Mouse (Mus musculus): ENCODE data around the gene Elane. TPM values are rescaled to one million over a fixed set of nuclear protein-coding genes. Genes with fewer than 3 reads are reported as not detected.

Gene Elane
- polyA plus RNA-seq, 1 experiment from 2014 or later = not detected

Small RNAs within 50 kb of the gene (microRNA-seq; reads per million reads assigned to microRNA genes)
- 0.51 reads per million for gene Mir6910

Other genes starting within 250 kb of the Elane start
- gene Shc2, start 248.3 kb upstream of the Elane start, polyA plus RNA-seq (2014; fragmentation: Nextera tagmentation; extraction: Ambion mirVana) = 8.1 and 8.4 TPM in 2 replicates
- gene Odf3l2, start 240.5 kb upstream of the Elane start, polyA plus RNA-seq (2014; fragmentation: Nextera tagmentation; extraction: Ambion mirVana) = not detected in 2 replicates
- gene Madcam1, start 221.7 kb upstream of the Elane start, polyA plus RNA-seq (2014; fragmentation: Nextera tagmentation; extraction: Ambion mirVana) = 32.5 and 34.7 TPM in 2 replicates
- gene Tpgs1, start 216.9 kb upstream of the Elane start, polyA plus RNA-seq (2014; fragmentation: Nextera tagmentation; extraction: Ambion mirVana) = 80.1 and 81.2 TPM in 2 replicates
- gene Cdc34, start 204.1 kb upstream of the Elane start, polyA plus RNA-seq (2014; fragmentation: Nextera tagmentation; extraction: Ambion mirVana) = 129 and 145 TPM in 2 replicates
- 0.78 and 1.2 TPM in 2 replicates for gene Gzmm, start 197.2 kb upstream of the Elane start, polyA plus RNA-seq (2014; fragmentation: Nextera tagmentation; extraction: Ambion mirVana)
- gene Bsg, start 181.8 kb upstream of the Elane start, polyA plus RNA-seq (2014; fragmentation: Nextera tagmentation; extraction: Ambion mirVana) = 895 and 900 TPM in 2 replicates
- gene Hcn2, start 169.6 kb upstream of the Elane start, polyA plus RNA-seq (2014; fragmentation: Nextera tagmentation; extraction: Ambion mirVana) = 0.09 and 0.12 TPM in 2 replicates
- gene Polrmt, start 139.7 kb upstream of the Elane start, polyA plus RNA-seq (2014; fragmentation: Nextera tagmentation; extraction: Ambion mirVana) = 37.9 and 40.1 TPM in 2 replicates
- 0.26 and 0.42 TPM in 2 replicates for gene Fgf22, start 131.2 kb upstream of the Elane start, polyA plus RNA-seq (2014; fragmentation: Nextera tagmentation; extraction: Ambion mirVana)
- 80.3 and 90.3 TPM in 2 replicates for gene Rnf126, start 119.3 kb upstream of the Elane start, polyA plus RNA-seq (2014; fragmentation: Nextera tagmentation; extraction: Ambion mirVana)
- gene Fstl3, start 109.0 kb upstream of the Elane start, polyA plus RNA-seq (2014; fragmentation: Nextera tagmentation; extraction: Ambion mirVana) = 10.1 and 11.1 TPM in 2 replicates
- gene Prss57, start 95.3 kb upstream of the Elane start, polyA plus RNA-seq (2014; fragmentation: Nextera tagmentation; extraction: Ambion mirVana) = 0.45 TPM in 1 of 2 replicates, not detected in the other
- gene Palm, start 92.7 kb upstream of the Elane start, polyA plus RNA-seq (2014; fragmentation: Nextera tagmentation; extraction: Ambion mirVana) = 63.4 and 66.2 TPM in 2 replicates
- 78.3 and 87.9 TPM in 2 replicates for gene Misp, start 65.3 kb upstream of the Elane start, polyA plus RNA-seq (2014; fragmentation: Nextera tagmentation; extraction: Ambion mirVana)
- gene Ptbp1, start 31.8 kb upstream of the Elane start, polyA plus RNA-seq (2014; fragmentation: Nextera tagmentation; extraction: Ambion mirVana) = 286 and 291 TPM in 2 replicates
- 5.2 and 5.9 TPM in 2 replicates for gene Prtn3, start 11.8 kb upstream of the Elane start, polyA plus RNA-seq (2014; fragmentation: Nextera tagmentation; extraction: Ambion mirVana)
- 38.8 and 46.4 TPM in 2 replicates for gene Plppr3, start 11.6 kb upstream of the Elane start, polyA plus RNA-seq (2014; fragmentation: Nextera tagmentation; extraction: Ambion mirVana)
- gene Cfd, start 4.6 kb downstream of the Elane start, polyA plus RNA-seq (2014; fragmentation: Nextera tagmentation; extraction: Ambion mirVana) = not detected in 2 replicates
- 42.0 and 46.3 TPM in 2 replicates for gene Med16, start 22.7 kb downstream of the Elane start, polyA plus RNA-seq (2014; fragmentation: Nextera tagmentation; extraction: Ambion mirVana)
- gene Gm26602, start 24.6 kb downstream of the Elane start, polyA plus RNA-seq (2014; fragmentation: Nextera tagmentation; extraction: Ambion mirVana) = not detected in 2 replicates
- gene Kiss1r, start 30.7 kb downstream of the Elane start, polyA plus RNA-seq (2014; fragmentation: Nextera tagmentation; extraction: Ambion mirVana) = 0.46 and 0.51 TPM in 2 replicates
- 122 and 126 TPM in 2 replicates for gene R3hdm4, start 35.0 kb downstream of the Elane start, polyA plus RNA-seq (2014; fragmentation: Nextera tagmentation; extraction: Ambion mirVana)
- gene Arid3a, start 40.8 kb downstream of the Elane start, polyA plus RNA-seq (2014; fragmentation: Nextera tagmentation; extraction: Ambion mirVana) = 12.7 and 14.4 TPM in 2 replicates
- gene Wdr18, start 73.9 kb downstream of the Elane start, polyA plus RNA-seq (2014; fragmentation: Nextera tagmentation; extraction: Ambion mirVana) = 126 and 134 TPM in 2 replicates
- gene Grin3b, start 84.5 kb downstream of the Elane start, polyA plus RNA-seq (2014; fragmentation: Nextera tagmentation; extraction: Ambion mirVana) = 0.23 and 0.28 TPM in 2 replicates
- 14.4 and 17.5 TPM in 2 replicates for gene Tmem259, start 98.1 kb downstream of the Elane start, polyA plus RNA-seq (2014; fragmentation: Nextera tagmentation; extraction: Ambion mirVana)
- gene Cnn2, start 102.3 kb downstream of the Elane start, polyA plus RNA-seq (2014; fragmentation: Nextera tagmentation; extraction: Ambion mirVana) = 320 and 368 TPM in 2 replicates
- gene Abca7, start 110.2 kb downstream of the Elane start, polyA plus RNA-seq (2014; fragmentation: Nextera tagmentation; extraction: Ambion mirVana) = 3.7 and 3.8 TPM in 2 replicates
- gene Arhgap45, start 130.4 kb downstream of the Elane start, polyA plus RNA-seq (2014; fragmentation: Nextera tagmentation; extraction: Ambion mirVana) = 6.8 and 8.0 TPM in 2 replicates
- gene Polr2e, start 153.5 kb downstream of the Elane start, polyA plus RNA-seq (2014; fragmentation: Nextera tagmentation; extraction: Ambion mirVana) = 255 and 274 TPM in 2 replicates
- 607 and 623 TPM in 2 replicates for gene Gpx4, start 160.9 kb downstream of the Elane start, polyA plus RNA-seq (2014; fragmentation: Nextera tagmentation; extraction: Ambion mirVana)
- gene Sbno2, start 219.3 kb downstream of the Elane start, polyA plus RNA-seq (2014; fragmentation: Nextera tagmentation; extraction: Ambion mirVana) = 14.1 TPM in 2 replicates
- 27.0 and 27.5 TPM in 2 replicates for gene Stk11, start 229.6 kb downstream of the Elane start, polyA plus RNA-seq (2014; fragmentation: Nextera tagmentation; extraction: Ambion mirVana)

Data from intestine, embryonic 14.5 days (tissue).